Mouse (Mus musculus): Measurements from ENCODE around the gene Lrp2. TPM values are rescaled to one million over a fixed set of nuclear protein-coding genes. Genes with fewer than 3 reads are reported as not detected.

Gene Lrp2
- polyA plus RNA-seq, 1 experiment: 0.50 TPM

- Histone ChIP-seq H3K27me3 (ENCODE audit: control insufficient read depth, insufficient read depth, low read length) (no peaks in the 10 kb centered on the region), H3K4me1 (replicated peaks; ENCODE audit: control insufficient read depth, insufficient read depth, low read length) (no peaks in the 10 kb centered on the region), H3K36me3 (ENCODE audit: control insufficient read depth, insufficient read depth, low read length) (no peaks in the 10 kb centered on the region), H3K4me3 (ENCODE audit: control insufficient read depth, insufficient read depth, low read length) (no peak overlapping the region), H3K27ac (ENCODE audit: control insufficient read depth, insufficient read depth, low read length) (no peak overlapping the region)
- 95% methylated on average over 5 of the region's 5 CpGs for WGBS
- no peak for DNase-seq
- TF ChIP-seq POLR2A (IDR thresholded peaks at IDR 0.05; ENCODE audit: control insufficient read depth, extremely low read depth, insufficient read depth, low read length, poor library complexity): no peak
- no peak for TF ChIP-seq CTCF (IDR thresholded peaks at IDR 0.05; ENCODE audit: borderline replicate concordance, control insufficient read depth, extremely low read depth, insufficient read depth, low read length, poor library complexity)
Observed at GRCm38 (mm10) chr2:69405692-69406091, 180.2 kb downstream of the Lrp2 start.

- H3K36me3 ChIP-seq (ENCODE audit: control insufficient read depth, insufficient read depth, low read length): no peaks in the 10 kb centered on the region
- no peak overlapping the region for H3K27ac ChIP-seq (ENCODE audit: control insufficient read depth, insufficient read depth, low read length)
- H3K27me3 ChIP-seq (ENCODE audit: control insufficient read depth, insufficient read depth, low read length): no peaks in the 10 kb centered on the region
- 53% methylated on average over 7 of the region's 7 CpGs for WGBS
- H3K4me3 ChIP-seq (ENCODE audit: control insufficient read depth, insufficient read depth, low read length): no peak overlapping the region
- no peaks in the 10 kb centered on the region for H3K4me1 ChIP-seq (replicated peaks; ENCODE audit: control insufficient read depth, insufficient read depth, low read length)
- DNase-seq: no peak
- TF ChIP-seq POLR2A (IDR thresholded peaks at IDR 0.05; ENCODE audit: control insufficient read depth, extremely low read depth, insufficient read depth, low read length, poor library complexity) (no peak), CTCF (IDR thresholded peaks at IDR 0.05; ENCODE audit: borderline replicate concordance, control insufficient read depth, extremely low read depth, insufficient read depth, low read length, poor library complexity) (no peak)
Observed at GRCm38 (mm10) chr2:69402309-69402708, 183.6 kb downstream of the Lrp2 start.

- no peak overlapping the region for H3K4me3 ChIP-seq (ENCODE audit: control insufficient read depth, insufficient read depth, low read length)
- TF ChIP-seq CTCF (IDR thresholded peaks at IDR 0.05; ENCODE audit: borderline replicate concordance, control insufficient read depth, extremely low read depth, insufficient read depth, low read length, poor library complexity) (no peak), POLR2A (IDR thresholded peaks at IDR 0.05; ENCODE audit: control insufficient read depth, extremely low read depth, insufficient read depth, low read length, poor library complexity) (no peak)
- no peaks in the 10 kb centered on the region for H3K36me3 ChIP-seq (ENCODE audit: control insufficient read depth, insufficient read depth, low read length)
- no peaks in the 10 kb centered on the region for H3K4me1 ChIP-seq (replicated peaks; ENCODE audit: control insufficient read depth, insufficient read depth, low read length)
- no peaks in the 10 kb centered on the region for H3K27me3 ChIP-seq (ENCODE audit: control insufficient read depth, insufficient read depth, low read length)
- WGBS: 94% methylated on average over 6 of the region's 6 CpGs
- no peak overlapping the region for H3K27ac ChIP-seq (ENCODE audit: control insufficient read depth, insufficient read depth, low read length)
- DNase-seq: no peak
Observed at GRCm38 (mm10) chr2:69401891-69402290, 184.0 kb downstream of the Lrp2 start.

GRCm38 (mm10) chr2:69400866-69401604 lies 184.8 kb downstream of the Lrp2 start:
- no peak overlapping the region for H3K27ac ChIP-seq (ENCODE audit: control insufficient read depth, insufficient read depth, low read length)
- H3K36me3 ChIP-seq (ENCODE audit: control insufficient read depth, insufficient read depth, low read length): no peaks in the 10 kb centered on the region
- no peak for DNase-seq
- H3K4me3 ChIP-seq (ENCODE audit: control insufficient read depth, insufficient read depth, low read length): no peak overlapping the region
- H3K27me3 ChIP-seq (ENCODE audit: control insufficient read depth, insufficient read depth, low read length): no peaks in the 10 kb centered on the region
- 39% methylated on average over 7 of the region's 7 CpGs for WGBS
- no peaks in the 10 kb centered on the region for H3K4me1 ChIP-seq (replicated peaks; ENCODE audit: control insufficient read depth, insufficient read depth, low read length)
- TF ChIP-seq POLR2A (IDR thresholded peaks at IDR 0.05; ENCODE audit: control insufficient read depth, extremely low read depth, insufficient read depth, low read length, poor library complexity) (no peak), CTCF (IDR thresholded peaks at IDR 0.05; ENCODE audit: borderline replicate concordance, control insufficient read depth, extremely low read depth, insufficient read depth, low read length, poor library complexity) (no peak)

- H3K27ac ChIP-seq (ENCODE audit: control insufficient read depth, insufficient read depth, low read length): no peak overlapping the region
- no peaks in the 10 kb centered on the region for H3K4me1 ChIP-seq (replicated peaks; ENCODE audit: control insufficient read depth, insufficient read depth, low read length)
- H3K4me3 ChIP-seq (ENCODE audit: control insufficient read depth, insufficient read depth, low read length): no peak overlapping the region
- H3K27me3 ChIP-seq (ENCODE audit: control insufficient read depth, insufficient read depth, low read length): no peaks in the 10 kb centered on the region
- WGBS: 94% methylated on average over 12 of the region's 12 CpGs
- no peak for DNase-seq
- H3K36me3 ChIP-seq (ENCODE audit: control insufficient read depth, insufficient read depth, low read length): no peaks in the 10 kb centered on the region
- TF ChIP-seq POLR2A (IDR thresholded peaks at IDR 0.05; ENCODE audit: control insufficient read depth, extremely low read depth, insufficient read depth, low read length, poor library complexity): no peak
- no peak for TF ChIP-seq CTCF (IDR thresholded peaks at IDR 0.05; ENCODE audit: borderline replicate concordance, control insufficient read depth, extremely low read depth, insufficient read depth, low read length, poor library complexity)
Observed at GRCm38 (mm10) chr2:69396760-69397435, 189.0 kb downstream of the Lrp2 start.

- Histone ChIP-seq H3K4me1 (replicated peaks; ENCODE audit: control insufficient read depth, insufficient read depth, low read length) (no peaks in the 10 kb centered on the region), H3K36me3 (ENCODE audit: control insufficient read depth, insufficient read depth, low read length) (no peaks in the 10 kb centered on the region), H3K27me3 (ENCODE audit: control insufficient read depth, insufficient read depth, low read length) (no peaks in the 10 kb centered on the region), H3K4me3 (ENCODE audit: control insufficient read depth, insufficient read depth, low read length) (no peak overlapping the region), H3K27ac (ENCODE audit: control insufficient read depth, insufficient read depth, low read length) (no peak overlapping the region)
- 89% methylated on average over 9 of the region's 9 CpGs for WGBS
- DNase-seq: no peak
- TF ChIP-seq POLR2A (IDR thresholded peaks at IDR 0.05; ENCODE audit: control insufficient read depth, extremely low read depth, insufficient read depth, low read length, poor library complexity) (no peak), CTCF (IDR thresholded peaks at IDR 0.05; ENCODE audit: borderline replicate concordance, control insufficient read depth, extremely low read depth, insufficient read depth, low read length, poor library complexity) (no peak)
Observed at GRCm38 (mm10) chr2:69395597-69396248, 190.1 kb downstream of the Lrp2 start.
